Mouse (Mus musculus): ENCODE results near the gene Gm11562. TPM values are rescaled to one million over a fixed set of nuclear protein-coding genes. Genes with fewer than 3 reads are reported as not detected.
"Not testable (repeated sequence)": the region's sequence is repeated elsewhere in the genome, so short reads cannot be mapped to it uniquely, and the experiment has no call there.

Gm11562 gene
- total and polyA plus RNA-seq, 2 experiments from 2014 or later, result not detected

DNA sequence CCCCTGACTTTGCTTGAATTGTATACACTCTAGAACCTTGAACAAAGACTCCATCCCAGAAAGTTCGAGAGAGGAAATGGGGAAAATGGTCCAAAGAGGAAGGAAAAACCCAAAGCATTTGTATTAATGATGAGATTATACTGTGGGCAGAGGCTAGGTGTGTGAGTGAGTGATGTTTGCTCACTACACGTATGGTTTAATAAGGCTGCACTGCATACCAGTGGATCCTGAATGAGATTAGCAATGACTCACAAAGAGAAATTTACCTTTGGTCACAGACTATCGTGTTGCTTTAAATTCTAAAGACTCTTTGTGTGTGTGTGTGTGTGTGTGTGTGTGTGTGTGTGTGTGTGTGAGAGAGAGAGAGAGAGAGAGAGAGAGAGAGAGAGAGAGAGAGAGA lies 10.7 kb upstream of the Gm11562 start:
- no peak overlapping the region for H3K4me2 ChIP-seq (ENCODE audit: low read depth)
- H3K36me3 ChIP-seq (ENCODE audit: insufficient read depth), result no peaks in the 10 kb centered on the region
- H3K27me3 ChIP-seq (ENCODE audit: insufficient read depth, low read length), result no peaks in the 10 kb centered on the region
- H3K27ac ChIP-seq (ENCODE audit: low read depth, low read length), result no peak overlapping the region
- DNase-seq (no peak), ATAC-seq (no peak)
- WGBS, result 76% methylated on average over 3 of the region's 3 CpGs
- H3K4me1 ChIP-seq (ENCODE audit: insufficient read depth), result no peaks in the 10 kb centered on the region
- no peak overlapping the region for H3K9ac ChIP-seq
- TF ChIP-seq CTCF (IDR thresholded peaks at IDR 0.05; ENCODE audit: low read depth), result no peak
- no peak overlapping the region for H3K4me3 ChIP-seq (ENCODE audit: low read depth, low read length)
- no peaks in the 10 kb centered on the region for H3K9me3 ChIP-seq (ENCODE audit: low read length)

DNA sequence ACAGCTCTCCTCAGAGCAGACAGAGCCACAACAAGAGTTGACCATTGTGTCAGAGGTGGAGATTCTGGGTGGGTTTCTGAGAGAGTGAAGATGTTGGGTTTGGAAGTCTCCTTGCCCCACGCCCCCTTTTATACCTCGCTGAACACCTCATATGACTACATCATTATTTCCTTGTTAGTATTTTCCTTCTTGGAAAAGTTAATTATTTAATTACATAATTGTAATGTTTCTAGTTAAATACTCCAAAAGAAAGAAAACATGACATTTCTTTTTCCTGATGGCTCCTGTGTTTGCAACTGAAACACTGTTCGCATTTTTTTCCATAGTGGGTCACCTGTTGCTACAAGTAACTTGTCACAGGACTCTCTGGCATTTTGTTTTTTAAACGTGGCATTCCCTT lies 7.9 kb upstream of the Gm11562 start, which contains the start of gene Krtap4-1:
Gene Krtap4-1 (minus strand): TSS at position 101 of the 400 bp plus-strand sequence.
- DNase-seq (no peak), ATAC-seq (no peak)
- no peak for TF ChIP-seq CTCF (IDR thresholded peaks at IDR 0.05; ENCODE audit: low read depth)
- H3K9me3 ChIP-seq (ENCODE audit: low read length), result no peaks in the 10 kb centered on the region
- no peak within 1 kb of the TSS for H3K9ac ChIP-seq
- H3K27ac ChIP-seq (ENCODE audit: low read depth, low read length), result no peak within 1 kb of the TSS
- no peaks in the 10 kb centered on the region for H3K27me3 ChIP-seq (ENCODE audit: insufficient read depth, low read length)
- no peaks in the 10 kb centered on the region for H3K4me1 ChIP-seq (ENCODE audit: insufficient read depth)
- H3K36me3 ChIP-seq (ENCODE audit: insufficient read depth), result no peaks in the 10 kb centered on the region
- H3K4me3 ChIP-seq (ENCODE audit: low read depth, low read length), result no peak within 1 kb of the TSS
- 83% methylated on average over 4 of the region's 4 CpGs for WGBS
- H3K4me2 ChIP-seq (ENCODE audit: low read depth), result no peak within 1 kb of the TSS

DNA sequence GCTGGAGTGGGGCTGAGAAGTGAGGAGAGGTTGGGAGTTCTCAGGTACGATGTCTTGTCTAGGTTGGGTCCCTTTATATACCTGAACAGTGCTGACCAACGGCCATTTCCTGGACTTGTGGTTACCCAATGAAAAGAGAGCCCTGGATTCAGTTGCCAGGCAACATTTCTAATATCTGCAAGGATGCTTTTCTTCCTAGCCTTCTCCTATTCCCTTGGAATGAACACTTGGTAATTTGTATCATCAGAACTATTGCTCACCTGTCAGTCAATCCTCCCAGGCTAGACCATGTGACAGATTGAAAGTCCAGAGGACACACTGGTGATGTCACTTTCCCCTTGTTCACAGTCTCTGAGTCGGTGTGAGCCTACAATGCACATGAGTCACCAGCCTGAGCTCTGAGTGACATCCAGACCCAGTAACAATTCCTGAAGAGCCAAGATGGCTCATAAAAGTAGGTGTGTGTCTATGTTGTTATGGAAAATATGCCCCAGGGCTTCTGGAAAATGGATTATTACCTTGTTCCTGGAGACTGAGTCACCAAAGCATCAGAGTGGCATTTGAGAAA lies 5.4 kb downstream of the Gm11562 start, which contains the start of gene Krtap2-4:
Gene Krtap2-4 (minus strand): TSS at position 51 of the 568 bp plus-strand sequence.
- no peak within 1 kb of the TSS for H3K9ac ChIP-seq
- H3K4me1 ChIP-seq (ENCODE audit: insufficient read depth), result no peaks in the 10 kb centered on the region
- H3K4me2 ChIP-seq (ENCODE audit: low read depth), result no peak within 1 kb of the TSS
- TF ChIP-seq CTCF (IDR thresholded peaks at IDR 0.05; ENCODE audit: low read depth), result no peak
- no peaks in the 10 kb centered on the region for H3K9me3 ChIP-seq (ENCODE audit: low read length)
- no peaks in the 10 kb centered on the region for H3K36me3 ChIP-seq (ENCODE audit: insufficient read depth)
- WGBS, result 57% methylated on average over 3 of the region's 3 CpGs
- no peak within 1 kb of the TSS for H3K27ac ChIP-seq (ENCODE audit: low read depth, low read length)
- no peaks in the 10 kb centered on the region for H3K27me3 ChIP-seq (ENCODE audit: insufficient read depth, low read length)
- no peak within 1 kb of the TSS for H3K4me3 ChIP-seq (ENCODE audit: low read depth, low read length)
- DNase-seq (no peak), ATAC-seq (no peak)

DNA sequence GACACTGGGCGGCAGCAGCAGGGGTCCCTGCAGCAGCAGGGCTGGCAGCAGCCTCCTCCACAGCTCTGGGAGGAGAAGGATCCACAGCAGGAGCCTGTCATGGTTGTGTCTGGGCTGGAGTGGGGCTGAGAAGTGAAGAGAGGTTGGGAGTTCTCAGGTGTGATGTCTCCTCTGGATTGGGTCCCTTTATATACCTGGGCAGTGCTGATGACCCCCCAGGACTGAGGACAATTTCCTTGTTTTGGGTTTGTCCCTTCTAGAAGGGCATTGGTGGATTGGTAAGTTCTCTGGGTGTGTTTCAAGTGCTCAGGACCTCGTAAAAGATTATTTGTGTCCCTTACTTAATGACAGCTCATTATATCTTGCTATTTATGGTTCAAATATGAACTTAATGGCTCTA lies 10.1 kb downstream of the Gm11562 start, which contains the start of gene Gm11937:
Gene Gm11937 (minus strand): TSS at position 101 of the 400 bp plus-strand sequence.
- H3K4me1 ChIP-seq (ENCODE audit: insufficient read depth); H3K9me3 ChIP-seq (ENCODE audit: low read length); DNase-seq; ATAC-seq; H3K36me3 ChIP-seq (ENCODE audit: insufficient read depth); H3K9ac ChIP-seq; H3K4me2 ChIP-seq (ENCODE audit: low read depth); H3K27ac ChIP-seq (ENCODE audit: low read depth, low read length); H3K27me3 ChIP-seq (ENCODE audit: insufficient read depth, low read length); H3K4me3 ChIP-seq (ENCODE audit: low read depth, low read length): not testable (repeated sequence)
- 74% methylated on average over 1 of the region's 2 CpGs for WGBS

DNA sequence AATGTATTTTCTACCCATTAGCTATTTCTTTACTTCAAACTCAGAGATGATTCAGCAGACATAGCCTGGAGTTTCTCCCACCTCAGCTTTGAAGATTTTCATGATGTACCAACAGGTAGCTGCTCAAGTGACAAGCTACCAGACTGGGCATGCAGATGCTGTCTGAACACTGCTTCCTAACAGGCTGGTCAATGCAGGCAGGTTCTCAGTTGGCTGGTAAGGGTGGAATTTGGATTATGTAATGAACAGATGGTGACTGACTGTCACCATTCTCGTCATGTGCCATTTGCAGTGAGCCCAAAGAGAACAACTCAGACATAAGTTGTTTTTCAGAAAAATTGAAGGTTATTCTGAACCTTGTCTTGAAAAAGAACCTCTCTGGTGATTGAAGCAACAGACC lies 11.1 kb downstream of the Gm11562 start:
- ATAC-seq (no peak), DNase-seq (peak; percentile 13)
- Histone ChIP-seq H3K4me3 (ENCODE audit: low read depth, low read length) (no peak overlapping the region), H3K9ac (no peak overlapping the region), H3K9me3 (ENCODE audit: low read length) (no peaks in the 10 kb centered on the region), H3K4me2 (ENCODE audit: low read depth) (no peak overlapping the region), H3K27ac (ENCODE audit: low read depth, low read length) (no peak overlapping the region), H3K36me3 (ENCODE audit: insufficient read depth) (no peaks in the 10 kb centered on the region), H3K4me1 (ENCODE audit: insufficient read depth) (no peaks in the 10 kb centered on the region), H3K27me3 (ENCODE audit: insufficient read depth, low read length) (no peaks in the 10 kb centered on the region)
- TF ChIP-seq CTCF (IDR thresholded peaks at IDR 0.05; ENCODE audit: low read depth), result no peak
- WGBS, result 41% methylated on average over 1 of the region's 1 CpGs

DNA sequence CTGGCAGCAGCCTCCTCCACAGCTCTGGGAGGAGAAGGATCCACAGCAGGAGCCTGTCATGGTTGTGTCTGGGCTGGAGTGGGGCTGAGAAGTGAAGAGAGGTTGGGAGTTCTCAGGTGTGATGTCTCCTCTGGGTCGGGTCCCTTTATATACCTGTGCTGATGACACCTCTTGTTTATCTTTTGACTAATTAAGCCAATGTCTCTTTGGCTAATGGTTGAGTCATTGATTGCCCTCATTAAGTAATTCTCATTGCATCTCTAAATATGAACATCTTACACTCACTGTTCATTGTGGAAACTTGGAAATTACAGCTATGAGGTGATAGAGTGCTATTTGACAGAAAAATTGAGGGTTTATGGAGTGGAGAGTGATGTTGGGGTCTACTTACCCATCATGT lies 17.0 kb downstream of the Gm11562 start, which contains the start of gene Gm11938:
Gene Gm11938 (minus strand): TSS at position 101 of the 400 bp plus-strand sequence.
- H3K9ac ChIP-seq; H3K9me3 ChIP-seq (ENCODE audit: low read length); DNase-seq; H3K36me3 ChIP-seq (ENCODE audit: insufficient read depth); H3K4me2 ChIP-seq (ENCODE audit: low read depth); H3K27me3 ChIP-seq (ENCODE audit: insufficient read depth, low read length); H3K4me3 ChIP-seq (ENCODE audit: low read depth, low read length); H3K4me1 ChIP-seq (ENCODE audit: insufficient read depth); ATAC-seq; H3K27ac ChIP-seq (ENCODE audit: low read depth, low read length): not testable (repeated sequence)
- WGBS, result 92% methylated on average over 1 of the region's 1 CpGs

DNA sequence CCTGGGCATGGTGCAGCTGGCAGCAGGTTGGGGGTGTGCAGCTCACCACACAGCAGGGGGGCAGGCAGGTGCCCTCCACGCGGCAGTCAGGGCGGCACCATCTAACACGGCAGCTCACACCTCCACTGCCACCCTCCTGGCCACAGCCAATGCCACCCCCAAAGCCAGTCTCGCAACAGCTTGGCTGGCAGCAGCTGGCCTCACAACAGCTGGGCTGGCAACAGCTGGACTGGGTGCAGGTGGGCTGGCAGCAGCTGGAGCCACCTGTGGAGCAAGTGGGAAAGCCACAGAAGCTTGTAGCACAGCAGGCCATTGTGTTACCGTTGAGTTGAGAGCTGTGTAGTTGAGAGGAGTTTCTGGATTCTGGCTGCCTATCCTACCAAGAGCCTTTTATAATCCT lies 22.5 kb downstream of the Gm11562 start, which contains the start of gene Krtap9-3:
Gene Krtap9-3 (minus strand): TSS at position 364 of the 400 bp plus-strand sequence.
- not testable (repeated sequence) for H3K4me1 ChIP-seq (ENCODE audit: insufficient read depth); DNase-seq; H3K27ac ChIP-seq (ENCODE audit: low read depth, low read length); H3K9ac ChIP-seq; ATAC-seq; H3K27me3 ChIP-seq (ENCODE audit: insufficient read depth, low read length); H3K9me3 ChIP-seq (ENCODE audit: low read length); H3K4me3 ChIP-seq (ENCODE audit: low read depth, low read length); H3K36me3 ChIP-seq (ENCODE audit: insufficient read depth); H3K4me2 ChIP-seq (ENCODE audit: low read depth)
- 80% methylated on average over 6 of the region's 6 CpGs for WGBS

All from forebrain, postnatal 0 days (tissue).